Mouse (Mus musculus): ENCODE results near the gene Prdm11.

Prdm11 gene

DNA sequence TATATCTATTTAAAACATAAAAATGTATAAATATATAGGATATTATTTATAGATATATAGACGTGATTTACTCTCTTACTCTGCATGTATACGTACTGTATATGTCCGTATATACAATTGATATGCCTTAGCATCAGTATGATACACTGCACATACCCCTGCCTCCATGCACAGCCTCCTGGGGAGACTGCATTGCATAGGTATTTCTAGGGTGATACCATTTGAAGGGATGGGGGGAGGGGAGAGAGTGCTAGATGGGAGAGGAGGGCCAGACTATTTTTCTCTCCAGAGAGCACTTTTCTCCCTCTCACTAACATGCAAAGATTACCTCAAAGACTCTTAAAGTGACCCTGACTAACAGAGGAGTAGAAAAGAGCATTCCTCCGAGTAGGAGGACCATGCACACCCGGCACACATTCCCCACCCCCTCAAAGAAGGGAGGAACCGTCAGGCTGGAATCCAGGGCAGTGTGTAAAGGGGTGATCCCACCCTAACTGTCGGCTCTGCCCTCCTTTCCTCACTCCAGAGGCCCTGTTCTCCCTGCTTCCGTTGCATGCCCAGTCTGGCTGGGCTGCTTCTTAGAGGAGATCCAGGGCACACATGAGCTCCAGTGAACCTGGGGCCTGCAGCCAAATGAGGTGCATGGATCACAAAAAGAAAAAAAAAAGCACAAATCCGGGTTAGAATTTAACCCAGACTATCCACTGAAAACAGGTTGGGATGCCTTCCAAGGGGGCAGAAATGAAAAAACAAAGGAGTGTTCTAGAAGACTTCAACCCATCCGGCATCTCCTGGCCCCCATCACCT, 78.7 kb downstream of the Prdm11 start:
- DNase-seq (ENCODE audit: low spot score in 2 of 2), result peak in 1 of 2 experiments; percentile 54

DNA sequence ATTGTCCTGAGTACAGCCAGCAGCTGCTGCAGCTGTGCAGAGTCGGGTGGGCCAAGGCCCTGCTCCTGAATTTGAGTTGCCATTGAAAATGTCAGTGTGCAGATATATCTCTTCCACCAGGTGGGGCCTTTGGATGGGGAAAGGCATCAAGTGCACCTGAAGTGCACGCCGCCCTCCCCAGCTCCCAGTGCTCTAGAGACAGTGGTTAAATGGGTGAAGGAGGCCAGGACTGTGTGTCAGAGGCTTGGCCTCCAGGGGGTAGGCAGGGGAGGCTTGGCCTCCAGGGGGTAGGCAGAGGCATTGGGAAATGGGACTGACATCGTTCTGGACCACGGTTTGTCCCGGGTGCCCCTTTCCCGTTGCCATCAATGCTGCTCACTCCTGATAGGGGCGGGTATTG, 79.7 kb downstream of the Prdm11 start:
- DNase-seq (ENCODE audit: low spot score in 2 of 2), result peak in 1 of 2 experiments; percentile 58

DNA sequence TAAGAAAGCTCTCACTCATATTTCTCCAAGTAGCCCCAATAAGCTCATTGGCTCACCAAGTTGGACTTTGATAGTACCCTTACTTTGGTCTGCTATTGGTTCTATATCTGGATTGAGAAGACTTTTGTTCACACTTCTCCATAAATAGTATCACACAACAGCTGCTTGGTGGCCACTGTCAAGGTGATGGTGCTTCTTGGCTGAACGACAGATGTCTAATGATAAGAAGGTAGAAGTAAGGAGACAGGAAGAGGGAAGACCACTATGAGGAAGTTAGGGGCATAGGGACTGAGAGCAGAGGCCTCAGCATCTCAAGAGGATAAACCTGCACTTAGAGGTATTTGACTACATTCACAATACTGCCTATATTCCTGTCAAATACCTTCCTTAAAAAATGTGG, 81.6 kb downstream of the Prdm11 start:
- DNase-seq (ENCODE audit: low spot score in 2 of 2), result no peak

DNA sequence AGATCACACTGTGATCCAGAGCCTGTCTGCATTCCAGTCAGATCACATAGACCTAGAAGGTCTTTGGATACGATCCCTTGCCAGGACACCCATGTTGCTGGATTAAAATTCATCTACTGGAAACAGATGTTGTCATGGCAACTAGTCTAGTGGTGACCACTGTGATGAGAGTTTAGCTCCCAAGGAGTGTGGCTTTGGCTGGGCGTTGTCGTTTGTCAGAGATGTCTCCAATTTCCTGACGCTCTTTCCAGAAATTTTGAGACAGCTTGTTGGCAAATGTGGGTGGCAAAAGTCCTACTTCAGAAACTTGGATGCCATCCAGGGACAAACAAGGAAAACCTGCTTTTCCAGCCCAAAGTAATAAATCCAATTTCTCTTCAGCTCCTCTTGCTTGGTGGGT, 87.3 kb downstream of the Prdm11 start:
- DNase-seq (ENCODE audit: low spot score in 2 of 2), result no peak

DNA sequence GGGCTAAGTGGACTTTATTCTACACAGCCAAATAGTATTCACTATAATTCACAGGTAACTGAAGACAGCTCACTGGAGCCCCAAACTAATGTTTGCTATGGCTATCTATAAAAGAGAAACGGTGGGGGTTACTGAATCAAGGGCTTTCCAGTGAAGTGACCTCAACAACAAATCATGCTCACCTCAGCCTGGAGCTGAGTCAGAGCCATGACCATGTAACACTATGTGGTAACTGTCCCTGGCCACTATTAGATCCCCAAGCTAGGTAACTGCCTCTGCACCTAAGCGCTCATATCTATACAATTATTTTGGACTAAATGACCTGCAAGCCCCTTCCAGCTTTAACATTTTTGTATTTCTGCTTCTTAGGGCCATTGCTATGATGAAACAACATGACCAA, 89.0 kb downstream of the Prdm11 start:
- no peak for DNase-seq (ENCODE audit: low spot score in 2 of 2)

DNA sequence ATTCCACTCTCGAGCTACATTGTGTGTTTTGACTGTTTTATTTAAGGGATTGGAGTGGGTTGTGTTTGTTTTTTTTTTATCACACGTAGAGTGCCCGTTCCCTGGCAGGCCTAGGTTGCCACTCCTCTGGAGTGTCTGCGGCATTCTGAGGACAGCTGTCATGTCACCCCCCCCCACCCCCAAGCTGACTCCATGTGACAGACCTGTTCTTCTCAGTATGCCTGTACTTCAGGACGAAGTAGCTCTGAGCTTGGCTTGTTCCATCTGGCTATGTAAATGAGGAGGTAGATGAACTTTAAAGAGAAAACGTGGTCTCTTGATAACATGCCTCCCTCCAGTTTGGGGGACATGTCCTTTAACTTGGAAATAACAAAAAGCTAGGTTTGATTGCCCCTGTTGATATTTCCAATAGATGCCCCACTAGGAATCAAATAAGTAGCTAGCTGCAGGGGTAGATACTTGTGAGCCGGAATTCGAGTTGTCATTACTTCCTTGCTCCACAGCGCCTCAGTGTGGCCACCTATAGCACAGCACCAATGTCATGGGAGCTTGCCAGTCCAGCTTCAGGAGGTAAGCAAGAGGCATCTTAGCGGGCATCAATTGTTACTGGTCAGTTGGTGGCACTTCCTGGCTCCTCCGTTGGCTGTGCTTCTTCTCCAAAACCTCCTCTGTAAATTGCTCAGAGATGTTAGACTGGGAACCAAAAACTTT, 91.4 kb downstream of the Prdm11 start:
- DNase-seq (ENCODE audit: low spot score in 2 of 2), result peak; percentile 52 to 83

DNA sequence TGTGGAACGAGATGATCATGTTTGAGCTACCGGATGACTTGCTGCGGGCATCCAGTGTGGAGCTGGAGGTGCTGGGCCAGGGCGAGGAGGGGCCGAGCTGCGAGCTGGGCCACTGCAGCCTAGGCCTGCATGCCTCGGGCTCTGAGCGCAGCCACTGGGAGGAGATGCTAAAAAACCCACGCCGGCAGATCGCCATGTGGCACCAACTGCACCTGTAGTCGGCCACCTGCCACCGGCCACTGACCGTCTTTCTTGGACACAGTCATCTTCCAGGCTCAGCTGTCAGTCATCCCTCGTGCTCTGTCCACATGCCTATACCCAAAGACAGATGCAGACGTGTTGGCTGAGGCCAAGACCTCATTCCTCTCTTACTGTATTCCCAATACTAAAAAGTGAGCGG, 92.5 kb downstream of the Prdm11 start:
- DNase-seq (ENCODE audit: low spot score in 2 of 2), result no peak

DNA sequence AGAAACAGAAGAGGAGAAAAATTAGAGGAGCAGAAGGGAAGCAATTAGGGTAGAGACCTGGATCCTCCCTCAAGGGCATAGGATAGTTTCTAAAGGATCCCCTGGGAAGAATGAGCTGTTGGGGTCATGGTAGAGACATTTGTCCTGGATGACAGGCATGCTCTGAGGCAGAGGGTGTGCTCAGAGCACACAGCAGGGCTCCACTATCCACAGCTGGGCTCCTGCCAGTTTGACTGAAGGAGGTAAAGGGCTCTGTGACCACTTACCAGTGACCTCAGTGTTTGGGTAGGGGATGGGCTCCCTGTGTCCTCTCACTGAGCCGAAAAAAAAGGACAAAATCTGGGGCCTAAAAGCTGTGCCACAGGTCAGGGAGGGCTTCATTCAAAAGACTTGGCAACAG, 96.4 kb downstream of the Prdm11 start:
- DNase-seq (ENCODE audit: low spot score in 2 of 2), result no peak

DNA sequence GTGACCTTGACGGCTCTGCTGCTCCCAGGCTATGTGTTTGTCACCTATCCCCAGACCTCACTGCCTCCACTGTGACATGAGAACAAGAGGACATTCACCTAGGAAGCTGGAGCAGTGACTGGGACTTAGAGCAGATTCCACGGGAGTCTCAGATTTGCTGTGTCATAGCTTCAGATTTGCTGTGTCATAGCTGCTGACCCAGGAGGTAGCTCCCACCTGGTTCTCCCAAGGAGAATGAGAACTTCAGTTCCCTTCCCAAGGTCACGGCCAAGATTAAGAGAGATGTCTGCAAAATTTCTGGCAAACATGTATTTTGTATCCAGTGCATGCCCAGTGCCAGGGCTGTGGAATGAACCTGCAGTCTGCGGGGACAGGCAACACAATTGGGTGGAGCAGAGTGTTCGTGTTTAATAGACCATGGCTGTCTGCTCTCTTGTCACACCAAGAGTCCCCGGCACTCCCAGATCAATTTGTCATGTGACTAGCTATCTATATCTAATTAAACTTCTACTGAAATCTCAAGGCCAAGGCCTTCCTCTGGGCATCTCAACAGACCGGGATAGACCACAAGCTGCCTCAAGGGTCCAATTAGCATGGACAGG, 97.2 kb downstream of the Prdm11 start:
- DNase-seq (ENCODE audit: low spot score in 2 of 2), result no peak

DNA sequence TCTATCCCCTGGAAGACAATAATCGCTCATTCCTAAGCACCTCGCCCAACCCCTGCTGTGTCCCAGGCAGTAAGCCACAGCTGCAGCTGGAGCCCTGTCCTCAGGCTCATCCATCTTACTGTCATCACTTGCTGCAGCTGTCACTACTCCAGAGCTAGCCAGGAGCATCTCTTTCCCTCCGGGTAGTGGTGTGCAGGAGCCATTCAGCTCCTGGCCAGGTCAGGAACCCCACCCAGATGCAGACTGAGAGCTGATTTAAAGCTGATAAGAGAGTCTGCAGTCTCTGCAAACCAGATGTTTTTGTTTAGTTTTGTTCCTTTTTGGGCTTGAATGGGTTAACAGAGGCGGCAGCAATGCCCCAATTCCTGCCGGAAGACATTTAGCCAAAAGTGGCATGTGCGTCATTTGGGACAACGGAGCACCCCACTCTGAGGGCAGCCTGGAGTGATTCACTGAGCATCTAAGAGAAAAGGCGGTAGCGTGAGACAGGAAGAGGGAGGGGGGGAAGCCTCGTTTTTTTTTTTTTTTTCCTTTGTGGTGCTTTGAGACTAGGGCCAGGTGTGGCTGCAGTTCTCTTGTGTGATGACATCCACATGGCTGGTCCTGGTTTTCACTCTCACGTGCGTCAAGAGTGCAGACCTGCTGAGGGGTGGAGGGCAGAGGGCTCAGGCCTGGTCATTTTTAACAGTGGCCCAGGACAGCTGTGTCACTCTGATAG, 97.8 kb downstream of the Prdm11 start:
- no peak for DNase-seq (ENCODE audit: low spot score in 2 of 2)

DNA sequence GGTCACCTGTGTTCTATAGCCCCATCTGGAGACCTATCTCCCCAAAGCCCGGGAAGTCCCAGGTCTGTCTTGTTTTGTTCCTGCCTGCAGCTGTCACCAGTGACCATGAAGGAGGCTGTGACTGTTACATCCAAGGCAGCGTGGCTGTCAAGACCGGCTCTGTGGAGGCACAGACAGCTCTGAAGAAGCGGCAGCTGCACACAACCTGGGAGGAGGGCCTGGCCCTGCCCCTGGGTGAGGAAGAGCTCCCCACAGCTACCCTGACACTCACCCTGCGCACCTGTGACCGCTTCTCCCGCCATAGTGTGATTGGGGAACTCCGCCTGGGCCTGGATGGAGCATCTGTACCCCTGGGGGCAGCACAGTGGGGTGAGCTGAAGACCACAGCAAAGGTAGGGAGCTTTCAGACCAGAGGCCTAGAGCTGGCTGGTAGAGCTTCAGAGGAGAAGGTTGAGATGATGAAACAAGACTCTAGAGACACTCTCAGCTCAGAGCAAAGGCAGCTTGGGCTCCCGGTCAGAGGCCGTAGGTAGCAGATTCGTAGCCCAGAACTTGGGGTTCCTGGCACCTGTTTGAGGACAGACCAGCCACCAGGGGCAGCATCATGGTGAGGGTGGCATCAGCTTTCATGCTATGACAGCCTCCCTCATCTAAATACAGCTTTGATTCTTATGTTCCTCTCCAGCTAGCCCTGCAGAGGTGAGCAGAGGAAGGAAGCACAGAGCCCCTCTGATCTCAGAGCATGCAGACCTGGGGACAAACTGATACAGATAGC, 100.0 kb downstream of the Prdm11 start:
- DNase-seq (ENCODE audit: low spot score in 2 of 2), result no peak

DNA sequence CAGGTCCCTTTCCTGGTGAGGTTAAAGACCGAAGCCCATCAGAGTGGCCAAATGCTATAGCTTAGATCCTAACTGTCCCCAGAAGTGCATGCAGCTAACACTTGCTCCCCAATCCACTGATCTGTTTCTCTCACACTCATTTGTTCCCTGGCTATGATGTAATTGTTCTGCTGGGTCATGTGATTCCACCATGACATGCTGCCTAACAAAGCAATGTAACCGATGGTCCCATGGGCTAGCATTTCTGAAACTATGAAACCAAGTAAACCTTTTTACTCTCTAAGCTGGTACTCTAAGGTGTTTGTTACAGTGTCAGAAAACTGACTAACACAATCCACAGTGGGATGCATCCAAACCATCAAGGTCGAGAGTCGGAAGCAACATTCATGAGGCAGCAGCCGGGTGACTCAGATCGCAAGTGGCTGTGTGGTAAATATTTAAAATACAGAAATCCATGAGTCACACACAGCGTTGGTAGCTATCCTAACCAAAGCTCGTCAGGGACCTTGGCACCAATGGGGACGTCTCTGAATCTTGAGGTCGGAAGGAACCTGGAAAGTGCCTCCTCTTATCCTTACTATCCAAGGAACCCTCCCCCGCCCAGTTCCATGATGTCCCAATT, 100.7 kb downstream of the Prdm11 start:
- no peak for DNase-seq (ENCODE audit: low spot score in 2 of 2)

DNA sequence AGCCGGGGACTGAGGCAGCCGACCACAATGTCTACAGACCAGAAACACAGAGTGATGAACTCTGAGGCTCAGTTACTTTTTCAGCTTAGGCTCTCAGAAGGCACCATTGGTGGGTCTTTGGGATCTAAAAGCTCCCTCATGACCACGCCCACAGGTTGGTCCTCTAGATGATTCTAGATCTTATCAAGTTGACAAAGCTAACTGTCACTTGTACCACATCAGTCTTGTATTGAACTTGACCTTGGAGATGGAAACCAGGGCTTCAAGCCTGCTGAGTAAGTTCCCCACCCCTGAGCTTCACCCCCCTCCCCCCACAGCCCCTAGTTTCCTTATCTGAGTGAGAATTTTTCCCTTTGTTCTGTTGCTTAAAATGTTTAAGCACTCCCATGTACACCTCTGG, 101.6 kb downstream of the Prdm11 start:
- no peak for DNase-seq (ENCODE audit: low spot score in 2 of 2)

DNA sequence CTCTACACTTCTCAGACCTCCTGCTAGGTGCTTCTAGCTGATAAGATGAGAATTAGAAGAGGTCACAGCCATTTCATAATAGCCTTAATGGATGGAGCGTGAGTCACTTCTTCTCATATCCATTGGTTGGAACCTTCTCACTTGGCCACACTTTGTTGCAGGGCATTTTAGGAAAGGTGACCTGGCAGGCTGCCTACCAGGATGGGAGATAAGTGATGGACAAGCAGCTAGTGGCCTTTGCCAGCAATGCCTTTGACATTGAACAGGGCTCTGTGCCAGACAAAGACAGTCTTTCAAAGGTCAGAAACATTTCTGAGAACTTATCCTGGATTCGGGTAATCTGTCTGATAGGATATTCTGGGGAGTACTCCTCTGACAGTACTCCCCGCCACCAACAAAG, 102.6 kb downstream of the Prdm11 start:
- DNase-seq (ENCODE audit: low spot score in 2 of 2), result no peak

DNA sequence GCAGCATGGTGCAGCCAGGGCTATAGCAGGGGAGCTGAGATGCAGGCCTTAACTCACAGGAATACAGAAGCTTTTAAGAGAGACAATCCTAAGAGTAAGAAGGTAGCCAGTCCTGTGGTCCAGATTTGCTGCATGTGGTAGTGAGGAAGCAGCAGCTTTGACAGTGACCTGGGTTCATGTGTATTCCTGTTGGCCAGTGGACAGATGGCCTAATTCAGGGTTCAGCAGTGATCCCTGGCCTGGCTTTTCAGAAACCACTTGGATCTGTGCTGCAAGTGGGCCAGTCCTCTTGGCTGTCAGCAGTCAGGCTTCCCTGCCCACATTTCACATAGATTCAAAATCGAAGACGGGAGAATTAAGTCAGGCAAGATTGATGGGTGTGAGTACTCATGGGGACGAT, 104.5 kb downstream of the Prdm11 start:
- DNase-seq (ENCODE audit: low spot score in 2 of 2), result no peak

DNA sequence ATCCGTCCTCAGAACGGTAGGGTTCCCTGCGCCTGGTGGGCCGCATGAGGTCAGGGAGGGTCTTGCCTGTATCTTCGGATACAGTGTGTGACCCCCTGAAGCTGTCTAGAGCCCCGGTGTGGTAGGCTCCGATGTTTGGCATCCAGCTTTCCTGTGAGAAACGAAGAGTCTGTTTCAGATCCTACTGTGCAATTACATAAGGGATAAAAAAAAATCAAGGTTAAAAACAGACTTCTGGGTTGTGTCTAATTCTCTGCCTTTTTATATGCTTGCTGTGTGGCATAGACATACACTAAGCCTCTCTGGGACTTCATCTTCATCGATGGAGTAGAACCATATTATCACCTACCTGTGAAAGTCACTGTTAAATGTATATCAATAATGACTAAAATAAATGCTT, 105.0 kb downstream of the Prdm11 start:
- no peak for DNase-seq (ENCODE audit: low spot score in 2 of 2)

DNA sequence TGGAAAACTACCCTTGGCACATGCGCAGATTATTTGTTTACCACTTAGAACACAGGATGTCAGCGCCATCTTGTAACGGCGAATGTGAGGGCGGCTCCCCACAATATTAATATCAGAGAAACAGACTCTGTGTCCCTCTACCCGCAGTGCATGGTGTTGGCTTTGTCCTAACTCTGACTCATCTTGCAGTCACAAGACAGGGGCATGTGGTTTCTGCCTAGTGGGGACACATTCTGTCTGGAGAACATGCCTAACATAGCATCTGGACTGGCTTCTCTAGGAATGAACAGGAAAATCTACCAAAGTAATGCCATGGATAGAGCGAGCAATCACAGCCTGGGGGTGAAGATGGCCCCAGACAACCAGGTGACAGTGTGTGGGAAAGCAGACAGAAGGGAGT, 107.1 kb downstream of the Prdm11 start:
- no peak for DNase-seq (ENCODE audit: low spot score in 2 of 2)

DNA sequence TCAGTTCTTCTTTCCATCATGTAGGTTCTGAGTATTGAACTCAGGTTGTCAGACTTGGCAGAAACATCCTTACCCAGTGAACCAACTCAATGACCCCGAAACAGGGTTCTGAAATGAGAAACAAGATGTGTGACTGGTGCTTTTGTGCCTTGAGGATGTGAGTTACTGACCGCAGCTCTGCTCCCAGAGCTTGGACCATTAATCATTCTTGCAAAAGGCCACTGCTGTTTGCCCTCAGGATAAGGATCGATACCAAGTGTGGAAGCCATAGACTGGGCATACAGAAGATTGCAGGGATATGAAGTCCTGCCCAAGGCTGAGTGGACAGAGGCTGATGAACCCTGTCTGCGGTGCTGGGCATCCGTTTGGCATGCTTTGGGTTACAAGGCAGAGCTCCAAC, 107.9 kb downstream of the Prdm11 start:
- DNase-seq (ENCODE audit: low spot score in 2 of 2), result no peak

DNA sequence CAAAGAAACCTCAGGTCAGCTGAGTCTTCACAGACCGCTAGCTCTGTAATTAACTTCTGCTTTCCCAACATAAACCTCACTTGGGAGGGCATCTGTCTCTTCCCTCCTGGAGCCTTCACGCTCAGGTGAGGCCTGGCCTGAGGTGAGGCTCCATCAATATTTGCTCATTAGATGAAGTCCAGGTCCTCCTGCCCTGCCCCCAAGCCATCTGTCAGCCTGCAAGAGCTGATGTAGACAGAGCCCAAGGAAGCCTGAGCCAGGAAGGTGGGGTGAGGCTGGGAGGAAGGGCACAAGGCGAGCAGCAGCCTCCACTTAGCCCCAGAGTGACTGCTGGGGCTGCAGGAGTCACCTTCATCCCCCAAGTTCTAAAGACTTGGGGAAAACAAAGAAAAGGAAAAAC, 110.5 kb downstream of the Prdm11 start:
- DNase-seq (ENCODE audit: low spot score in 2 of 2), result no peak

DNA sequence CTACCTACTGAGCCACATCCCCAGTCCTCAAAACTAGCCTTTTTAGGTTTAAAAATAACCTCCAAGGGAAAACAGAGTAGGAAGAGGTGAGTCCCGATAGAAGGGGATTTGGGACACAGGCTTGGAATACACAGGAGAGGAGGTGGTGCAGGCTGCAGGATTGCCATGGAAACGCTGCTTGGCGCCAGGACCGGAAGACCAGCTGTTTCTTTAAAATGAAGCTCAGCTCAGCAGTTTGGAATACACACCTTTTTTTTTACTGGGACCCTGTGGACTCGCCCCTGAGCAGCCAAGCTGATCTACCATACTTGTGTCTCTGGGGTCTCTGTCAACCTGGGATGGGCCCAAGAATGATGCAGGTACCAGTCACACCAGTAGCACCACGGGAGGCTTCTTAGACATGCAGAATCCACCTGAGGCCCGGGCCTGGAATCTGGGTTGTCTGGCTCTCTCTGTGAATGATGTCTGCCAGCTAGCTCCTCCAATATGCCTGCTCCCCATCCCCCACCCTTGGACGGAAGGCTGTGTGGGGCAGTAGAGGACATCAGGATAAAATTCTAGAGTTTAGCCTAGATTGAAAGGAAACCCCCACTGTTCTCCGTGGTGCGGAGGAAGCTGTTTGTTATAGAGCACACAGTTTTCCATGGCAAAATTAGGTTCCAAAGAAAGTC, 111.5 kb downstream of the Prdm11 start:
- no peak for DNase-seq (ENCODE audit: low spot score in 2 of 2)

DNA sequence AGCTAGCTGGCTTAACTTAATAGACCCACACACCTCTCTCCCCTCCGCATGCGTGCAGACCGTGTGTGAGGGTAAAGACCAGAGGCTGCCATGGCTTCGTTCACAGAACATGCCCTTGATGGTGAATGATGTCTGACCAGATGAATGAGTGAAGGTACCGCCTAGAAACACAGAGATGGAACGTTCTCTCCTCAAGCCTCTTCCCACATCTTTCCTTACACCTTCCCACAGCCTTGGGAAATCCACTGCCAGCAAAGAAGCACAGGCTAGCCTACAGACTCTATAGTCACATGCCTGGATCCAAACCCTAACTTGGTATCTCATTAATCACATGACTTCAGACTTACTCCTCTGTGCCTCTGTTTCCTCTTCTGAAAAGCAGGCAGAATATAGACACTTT, 112.6 kb downstream of the Prdm11 start:
- DNase-seq (ENCODE audit: low spot score in 2 of 2), result no peak
